Mouse (Mus musculus): ENCODE data around the gene Trp53rkb. TPM values are rescaled to one million over a fixed set of nuclear protein-coding genes. Genes with fewer than 3 reads are reported as not detected.
A peak's percentile ranks its signal among the peaks of the same experiment; 100 is the strongest.

Trp53rkb gene
- total and polyA plus RNA-seq, 3 experiments: 3.6 to 4.5 (median 3.9) TPM

DNA sequence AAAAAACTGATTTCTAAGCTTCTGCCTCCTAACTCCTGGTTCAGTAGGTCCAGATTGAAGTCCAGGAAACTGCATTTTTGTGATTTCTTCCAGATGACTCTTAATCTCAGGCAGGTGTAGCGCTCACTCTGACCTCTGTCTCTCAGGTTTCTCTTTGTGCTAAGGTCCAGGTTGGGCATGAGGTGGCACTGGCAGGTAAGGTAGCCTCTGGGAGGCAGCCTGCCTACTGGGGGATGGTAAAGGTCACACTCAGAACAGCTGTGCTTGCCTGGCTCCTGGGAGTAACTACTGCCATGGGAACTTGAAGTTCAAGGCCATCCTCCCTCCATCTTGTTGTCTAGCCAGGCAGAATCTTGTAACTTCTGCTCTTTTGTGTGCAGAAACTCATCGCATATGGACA lies 41.8 kb downstream of the Trp53rkb start:
- no peak for DNase-seq

DNA sequence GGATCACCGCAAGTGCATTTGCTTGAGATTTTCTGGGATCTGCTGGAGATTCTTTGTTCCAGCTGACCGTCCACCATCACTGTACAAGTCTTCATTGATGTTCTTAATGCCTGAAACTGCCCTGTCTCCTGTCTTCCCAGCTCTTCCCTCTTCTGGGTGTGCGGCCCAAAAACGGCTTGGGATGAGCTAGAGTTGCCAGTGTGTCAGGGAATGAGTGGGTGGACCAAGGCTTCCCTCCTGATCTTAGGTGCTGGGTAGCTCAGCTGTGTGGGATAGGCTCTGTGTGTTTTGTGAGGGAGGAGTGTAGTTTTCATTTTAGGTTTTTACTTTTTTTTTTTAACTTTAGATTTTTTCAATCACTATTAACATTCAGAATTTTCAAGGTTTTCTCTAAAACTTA lies 42.5 kb downstream of the Trp53rkb start:
- no peak for DNase-seq

DNA sequence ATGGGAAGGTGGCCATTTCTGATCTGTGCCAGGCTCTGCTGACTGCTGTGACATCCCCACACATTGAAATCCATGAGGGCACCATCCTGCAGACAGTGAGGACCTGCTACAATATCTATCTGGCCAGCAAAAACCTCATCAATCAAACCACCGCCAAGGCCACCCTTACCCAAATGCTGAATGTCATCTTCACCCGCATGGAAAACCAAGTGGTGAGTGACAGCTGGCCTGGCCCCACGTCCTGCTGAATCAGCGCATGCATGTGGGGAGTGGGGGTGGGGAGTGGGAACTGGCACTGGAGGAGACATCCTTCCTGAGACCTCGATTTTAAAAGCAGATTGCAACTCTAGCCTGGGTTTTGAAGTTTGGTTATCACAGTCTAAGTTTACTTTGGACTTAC lies 43.2 kb downstream of the Trp53rkb start:
- peak; percentile 88 for DNase-seq

DNA sequence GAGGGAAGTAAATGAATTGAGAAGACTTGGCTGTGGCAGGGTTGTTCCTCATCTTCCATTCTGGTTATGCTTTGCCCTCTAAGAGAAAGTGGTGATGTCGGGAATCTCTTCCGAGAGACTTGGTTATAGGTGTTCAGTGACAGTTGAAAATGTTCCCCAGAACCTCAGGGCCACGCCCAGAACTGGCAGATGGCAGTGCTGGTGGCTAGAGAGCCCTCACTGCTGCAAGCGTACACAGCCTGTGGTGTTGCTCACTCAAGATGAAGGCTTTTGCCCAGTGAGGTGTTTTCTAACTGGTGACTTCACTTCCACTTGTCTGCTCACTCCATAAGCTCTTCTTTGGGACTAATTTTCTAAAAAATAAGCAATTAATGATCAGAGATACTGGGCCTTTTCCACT lies 49.5 kb downstream of the Trp53rkb start:
- DNase-seq: no peak

Other genes with a start within 250 kb of the Trp53rkb start
- 10 to 100 TPM; 11.2 to 18.2 TPM for gene Prex1, start 78.7 kb upstream of the Trp53rkb start, total RNA-seq (2021)
- gene Prex1, start 78.7 kb upstream of the Trp53rkb start, polyA plus RNA-seq (2012; rRNA removed): 35.4 and 37.9 TPM in 2 replicates
- gene Arfgef2, start 13.1 kb downstream of the Trp53rkb start, total RNA-seq (2021): 10 to 100 TPM; 64.3 to 80.6 TPM
- 16.8 and 21.8 TPM in 2 replicates for gene Arfgef2, start 13.1 kb downstream of the Trp53rkb start, polyA plus RNA-seq (2012; rRNA removed)
- 10 to 100 TPM; 56.4 to 77.0 TPM for gene Cse1l, start 113.5 kb downstream of the Trp53rkb start, total RNA-seq (2021)
- 8.9 and 12.6 TPM in 2 replicates for gene Cse1l, start 113.5 kb downstream of the Trp53rkb start, polyA plus RNA-seq (2012; rRNA removed)
- gene Stau1, start 203.8 kb downstream of the Trp53rkb start, total RNA-seq (2021): 10 to 100 TPM; 61.5 to 91.7 TPM
- 38.8 and 52.7 TPM in 2 replicates for gene Stau1, start 203.8 kb downstream of the Trp53rkb start, polyA plus RNA-seq (2012; rRNA removed)
- gene Ddx27, start 222.7 kb downstream of the Trp53rkb start, total RNA-seq (2021): 10 to 100 TPM; 29.2 to 41.5 TPM
- gene Ddx27, start 222.7 kb downstream of the Trp53rkb start, polyA plus RNA-seq (2012; rRNA removed): 28.3 and 31.1 TPM in 2 replicates

Measured in adrenal gland, adult 2 months (tissue).